Mouse (Mus musculus): ENCODE measurements around the gene F11r.

F11r gene

GRCm38 (mm10) chr1:171437264-171438013 is at the start of gene F11r:
Gene F11r (plus strand): TSS chr1:171437535.
- peak; percentile 98 for DNase-seq

GRCm38 (mm10) chr1:171388376-171389102 is 48.8 kb upstream of the F11r start, which contains the start of gene Arhgap30:
Gene Arhgap30 (plus strand): TSS chr1:171388954.
- DNase-seq: peak; percentile 35

- DNase-seq: no peak
These were observed 47.2 kb upstream of the F11r start for GRCm38 (mm10) chr1:171390101-171390500.

- DNase-seq: no peak
These were observed 35.5 kb upstream of the F11r start for GRCm38 (mm10) chr1:171401821-171402220.

GRCm38 (mm10) chr1:171402991-171403390 is 34.3 kb upstream of the F11r start:
- DNase-seq: no peak

GRCm38 (mm10) chr1:171407263-171407662 is 30.1 kb upstream of the F11r start:
- DNase-seq: no peak

- DNase-seq: no peak
These were observed 27.1 kb upstream of the F11r start for GRCm38 (mm10) chr1:171410231-171410630.

GRCm38 (mm10) chr1:171410947-171411484 is 26.3 kb upstream of the F11r start, which contains the start of gene Usf1:
Gene Usf1 (plus strand): TSS chr1:171411313.
- peak; percentile 94 for DNase-seq

- no peak for DNase-seq
These were observed 25.8 kb upstream of the F11r start for GRCm38 (mm10) chr1:171411492-171411941.

- DNase-seq: no peak
These were observed 25.3 kb upstream of the F11r start for GRCm38 (mm10) chr1:171412001-171412441.

GRCm38 (mm10) chr1:171412446-171412845 is 24.9 kb upstream of the F11r start:
- DNase-seq: no peak

GRCm38 (mm10) chr1:171413608-171414007 is 23.7 kb upstream of the F11r start:
- no peak for DNase-seq

- DNase-seq: peak; percentile 86
These were observed 18.7 kb upstream of the F11r start, which contains the start of gene Tstd1 for GRCm38 (mm10) chr1:171418660-171419059. Gene Tstd1 (plus strand): TSS chr1:171418872.

GRCm38 (mm10) chr1:171419291-171419882 is 17.9 kb upstream of the F11r start:
- DNase-seq: no peak

- DNase-seq: no peak
These were observed 17.4 kb upstream of the F11r start for GRCm38 (mm10) chr1:171419905-171420304.

- DNase-seq: no peak
These were observed 14.7 kb upstream of the F11r start for GRCm38 (mm10) chr1:171422504-171423095.

- DNase-seq: no peak
These were observed 12.7 kb upstream of the F11r start for GRCm38 (mm10) chr1:171424638-171425037.

- DNase-seq: no peak
These were observed 12.2 kb upstream of the F11r start for GRCm38 (mm10) chr1:171425126-171425525.

GRCm38 (mm10) chr1:171432158-171432557 is 5.2 kb upstream of the F11r start:
- no peak for DNase-seq

- DNase-seq: no peak
These were observed 2.0 kb upstream of the F11r start for GRCm38 (mm10) chr1:171435288-171435814.

- no peak for DNase-seq
These were observed 1.4 kb upstream of the F11r start for GRCm38 (mm10) chr1:171435974-171436373.

GRCm38 (mm10) chr1:171438014-171438670 is 807 bp downstream of the F11r start:
- no peak for DNase-seq
